Mouse (Mus musculus) heart, adult 18-20 months (tissue): ENCODE data around the gene Adgrg7. TPM values are rescaled to one million over a fixed set of nuclear protein-coding genes. Genes with fewer than 3 reads are reported as not detected.
A peak's percentile ranks its signal among the peaks of the same experiment; 100 is the strongest.

ENCODE experiments used
- DNase-seq, 2 experiments: peaks; one replicate each; pipeline ENCODE4 v3.0.0; 2021 to 2022; ENCODE audit warnings: mixed read lengths in 1 of 2
- total RNA-seq, 2 experiments: library from RNA; stranded (reverse); gene quantifications; 2 replicates each; pipeline ENCODE4 v1.2.3; 2021

The Adgrg7 gene
- total RNA-seq, 2 experiments from 2014 or later, result not detected

DNA sequence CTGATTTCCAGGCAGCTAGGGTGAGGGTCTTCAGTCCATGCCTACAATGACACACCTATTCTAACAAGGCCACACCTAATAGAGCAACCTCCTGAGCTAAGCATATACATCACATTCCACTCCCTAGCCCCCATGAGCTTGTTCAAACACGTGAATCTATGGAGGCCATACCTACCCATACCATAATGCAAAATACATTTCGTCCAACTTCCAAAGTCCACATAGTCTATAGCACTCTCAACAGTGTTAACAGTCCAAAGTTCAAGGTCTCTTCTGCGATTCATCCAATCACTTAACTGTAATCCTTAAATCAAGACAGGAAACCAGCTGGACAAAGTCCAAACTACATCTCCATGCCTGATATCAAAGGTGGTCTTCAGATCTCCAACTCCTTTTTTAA, 85.6 kb downstream of the Adgrg7 start:
- DNase-seq, result no peak

DNA sequence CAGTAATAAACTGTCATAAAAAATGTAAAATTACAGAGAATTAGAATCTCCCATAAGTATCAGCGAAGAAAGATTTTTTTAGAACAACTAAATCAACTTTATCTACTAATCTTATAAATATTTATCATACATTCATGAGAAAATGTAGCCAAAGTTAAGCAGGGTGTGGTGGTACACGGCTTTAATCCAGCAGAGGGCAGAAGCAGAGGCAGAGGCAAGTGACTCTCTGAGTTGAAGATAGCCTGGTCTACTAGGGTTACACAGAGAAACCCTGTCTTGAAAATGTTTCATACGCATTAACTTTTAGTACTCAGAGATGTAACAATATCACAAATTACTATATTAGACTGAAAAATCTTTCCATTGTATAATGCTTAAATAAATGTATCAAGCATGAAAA, 89.9 kb downstream of the Adgrg7 start:
- no peak for DNase-seq

- no peak for DNase-seq
These were observed 94.8 kb downstream of the Adgrg7 start for GRCm38 (mm10) chr16:56700898-56701297.

GRCm38 (mm10) chr16:56696448-56696847, 99.2 kb downstream of the Adgrg7 start:
- no peak for DNase-seq

DNA sequence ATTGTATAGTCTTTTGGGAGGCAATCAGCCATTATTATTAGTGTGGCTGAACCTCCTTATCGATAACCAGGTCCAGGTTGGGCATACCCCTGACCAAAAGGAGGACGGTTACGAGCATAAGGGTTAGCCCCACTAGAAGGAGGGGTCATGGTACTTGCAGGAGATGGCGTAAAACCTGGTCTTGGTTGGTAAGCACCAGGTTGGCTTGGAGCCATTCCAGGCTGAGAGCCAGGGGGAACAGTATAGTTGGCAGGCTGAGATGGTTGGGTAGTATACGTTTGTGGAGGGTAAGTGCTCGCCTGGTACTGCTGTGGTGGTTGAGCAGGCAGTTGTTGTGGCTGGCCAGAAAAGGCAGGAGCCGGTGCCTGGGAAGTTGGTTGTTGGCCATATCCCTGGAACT, 104.9 kb downstream of the Adgrg7 start:
- DNase-seq, result no peak

GRCm38 (mm10) chr16:56686747-56687146, 108.9 kb downstream of the Adgrg7 start:
- no peak for DNase-seq

DNA sequence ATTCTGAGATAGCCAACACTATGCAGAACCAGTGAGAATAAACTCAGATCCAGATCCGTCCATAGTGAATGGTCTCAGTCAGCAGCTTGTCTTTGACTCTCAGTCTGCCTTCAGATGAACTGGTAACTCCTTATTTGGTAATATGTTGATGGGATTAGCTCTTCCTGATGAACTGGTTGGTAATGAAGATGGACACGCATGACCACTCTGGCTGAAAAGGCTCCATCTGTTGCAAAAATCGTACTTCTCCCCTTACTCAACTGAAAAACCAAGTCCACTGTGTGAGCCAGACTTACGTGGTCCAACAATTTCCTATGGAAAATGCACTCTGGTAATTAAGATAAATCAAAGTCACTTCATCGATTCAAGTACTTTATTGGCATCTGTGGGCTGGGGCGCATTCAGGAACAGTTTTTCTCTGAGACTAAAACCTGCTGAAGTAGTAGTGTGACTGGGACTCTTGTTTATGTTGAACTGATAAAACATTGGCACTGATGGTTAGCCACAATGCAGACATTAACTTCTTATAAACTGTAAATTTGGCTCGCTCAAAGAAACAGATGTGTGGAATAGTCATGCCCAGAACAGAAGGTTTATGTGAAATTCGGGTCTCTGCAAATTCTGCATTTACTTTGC, 114.5 kb downstream of the Adgrg7 start:
- no peak for DNase-seq

DNA sequence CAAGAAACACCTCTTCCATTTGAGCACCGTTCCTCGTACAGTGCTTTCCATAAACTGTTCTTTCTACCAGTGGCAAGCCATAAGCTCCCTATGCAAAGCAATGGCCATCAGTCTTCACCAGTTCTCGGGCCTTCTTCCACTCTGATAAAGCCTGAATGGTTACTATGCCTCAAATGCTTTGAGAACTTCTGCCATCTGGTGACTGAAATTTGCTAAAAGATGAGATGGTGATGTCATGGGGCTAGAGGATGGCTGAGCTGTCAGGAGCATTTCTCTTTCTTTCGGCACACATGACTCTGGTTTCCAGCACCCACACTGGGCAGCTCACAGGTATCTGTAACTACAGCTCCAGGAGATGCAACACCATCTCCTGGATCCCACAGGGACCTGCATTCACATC, 118.5 kb downstream of the Adgrg7 start:
- peak; percentile 27 to 52 for DNase-seq

Other genes with a start within 250 kb of the Adgrg7 start
- 10 to 100 TPM; 40.4 to 45.4 TPM for gene Tfg, start 78.4 kb downstream of the Adgrg7 start, total RNA-seq
- 1 to 10 TPM; 2.9 to 4.8 TPM for gene Tmem45a, start 90.3 kb upstream of the Adgrg7 start, total RNA-seq
- not detected for gene Lnp1, start 132.2 kb upstream of the Adgrg7 start, total RNA-seq